Mouse (Mus musculus) neural tube, embryonic 14.5 days (tissue): Measurements from ENCODE around the gene Slc12a5. TPM values are rescaled to one million over a fixed set of nuclear protein-coding genes. Genes with fewer than 3 reads are reported as not detected.
A peak's percentile ranks its signal among the peaks of the same experiment; 100 is the strongest.

Experiments
- ATAC-seq: fragments of 200-750 bp; cut with Nextera tagmentation; 2 replicates; pipeline ENCODE4 v1.8.0; 2017; ENCODE audit warnings: low read depth, mild to moderate bottlenecking, moderate TSS enrichment, moderate library complexity
- H3K27ac ChIP-seq: fragments of 300-500 bp; sonication (generic); 2 replicates; pipeline ENCODE4 v1.5.1; 2014; ENCODE audit warnings: low read depth, mild to moderate bottlenecking, control low read depth, low read length, moderate library complexity, mixed read lengths
- H3K27me3 ChIP-seq: fragments of 300-500 bp; sonication (generic); 2 replicates; pipeline ENCODE4 v1.6.1; 2014; ENCODE audit warnings: low read length; ENCODE audit not compliant: control insufficient read depth, insufficient read depth
- H3K36me3 ChIP-seq: fragments of 300-500 bp; sonication (generic); 2 replicates; pipeline ENCODE4 v1.6.1; 2014; ENCODE audit warnings: low read length, mixed read lengths; ENCODE audit not compliant: control insufficient read depth, insufficient read depth
- H3K4me1 ChIP-seq: fragments of 300-500 bp; sonication (generic); 2 replicates; pipeline ENCODE4 v1.6.1; 2014; ENCODE audit warnings: low read length; ENCODE audit not compliant: control insufficient read depth, insufficient read depth
- H3K4me2 ChIP-seq: fragments of 300-500 bp; sonication (generic); 2 replicates; pipeline ENCODE4 v1.6.1; 2014; ENCODE audit warnings: mild to moderate bottlenecking, low read depth, low read length, control low read depth
- H3K4me3 ChIP-seq: fragments of 300-500 bp; sonication (generic); 2 replicates; pipeline ENCODE4 v1.5.1; 2014; ENCODE audit warnings: low read depth, low read length, control low read depth, mixed read lengths
- H3K9ac ChIP-seq: fragments of 300-500 bp; sonication (generic); replicated peaks from 2 replicates; pipeline ENCODE4 v1.6.1; 2014; ENCODE audit warnings: low read depth, mild to moderate bottlenecking, control low read depth, low read length, mixed read lengths
- H3K9me3 ChIP-seq: fragments of 300-500 bp; sonication (generic); 2 replicates; pipeline ENCODE4 v1.6.1; 2016; ENCODE audit warnings: low read length; ENCODE audit not compliant: control insufficient read depth
- WGBS: fragments of 180-500 bp; shearing (Covaris S2); extraction: QIAGEN DNeasy Blood & Tissue Kit; methylation state at CpG from one replicate; pipeline ENCODE4 v1.1.7; 2014; 5-methylcytosine and 5-hydroxymethylcytosine counted together
- polyA plus RNA-seq: library from polyadenylated mRNA; unstranded; fragments of >200 nt; fragmentation: Nextera tagmentation; extraction: Ambion mirVana; gene quantifications from 2 replicates; pipeline ENCODE4 v1.2.1, GENCODE M21; 2014

Gene Slc12a5
- polyA plus RNA-seq, 1 experiment from 2014 or later: 68.8 TPM

DNA sequence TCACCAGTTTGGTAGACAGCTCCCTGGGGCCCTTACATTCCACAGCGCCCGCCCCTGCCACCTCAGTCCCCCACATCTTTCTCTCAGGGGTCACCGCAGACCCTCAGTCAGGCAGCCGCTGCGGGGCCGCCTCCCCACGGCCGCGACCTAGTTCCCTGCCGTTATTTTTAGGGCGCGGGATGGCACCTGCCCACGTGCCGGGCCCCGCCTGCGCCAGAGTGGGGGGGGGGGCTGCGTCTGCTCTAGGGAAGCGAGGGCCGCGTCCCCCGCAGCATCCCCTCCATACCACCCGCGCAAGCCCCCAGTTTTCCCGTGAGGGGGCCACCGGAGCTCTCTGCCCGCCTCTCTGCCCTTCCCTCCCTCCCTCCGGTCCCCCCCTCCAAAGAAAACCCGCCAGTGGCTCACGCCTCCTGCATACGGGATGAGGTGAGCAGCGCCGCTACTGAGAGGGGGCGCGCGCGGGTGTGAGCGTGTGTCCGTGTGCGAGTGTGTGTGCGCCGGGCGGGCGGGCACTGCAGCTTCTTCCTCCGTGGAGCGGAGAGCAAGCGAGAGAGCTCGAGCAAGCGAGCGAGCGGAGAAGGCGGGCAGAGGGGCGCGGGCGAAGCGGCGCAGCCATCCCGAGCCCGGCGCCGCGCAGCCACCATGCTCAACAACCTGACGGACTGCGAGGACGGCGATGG, 7.3 kb downstream of the Slc12a5 start:
- Histone ChIP-seq H3K9ac (peak overlapping the region; percentile 69), H3K4me3 (peak overlapping the region; percentile 52), H3K36me3 (no peaks in the 10 kb centered on the region), H3K27me3 (peaks cover 21% of the 10 kb centered on the region), H3K4me2 (peak overlapping the region; percentile 72), H3K27ac (peak overlapping the region; percentile 83), H3K9me3 (no peaks in the 10 kb centered on the region), H3K4me1 (peaks cover 41% of the 10 kb centered on the region)
- 1% methylated on average over 55 of the region's 65 CpGs for WGBS
- ATAC-seq: peak; percentile 70

DNA sequence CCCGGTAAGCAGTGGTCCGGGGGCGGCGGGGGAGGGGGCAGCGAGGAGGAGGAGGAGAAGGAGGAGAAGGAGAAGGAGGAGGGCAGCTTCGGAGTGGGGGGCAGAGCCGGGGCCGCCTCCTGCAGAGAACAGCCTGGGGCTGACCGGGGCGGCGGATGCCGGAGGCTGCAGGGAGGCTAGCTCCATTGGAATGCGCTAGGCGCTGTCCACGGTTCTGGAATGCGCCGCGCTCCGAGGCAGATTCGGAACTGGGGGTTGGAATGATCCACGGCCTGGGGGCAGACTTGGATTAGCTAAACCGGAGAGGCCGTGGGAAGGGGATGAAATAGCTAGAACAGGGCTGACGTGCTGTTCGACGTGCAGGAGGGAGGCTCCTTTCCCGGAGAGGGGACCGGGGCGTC, 7.8 kb downstream of the Slc12a5 start:
- peak overlapping the region; percentile 72 for H3K4me2 ChIP-seq
- WGBS: 0% methylated on average over 28 of the region's 29 CpGs
- no peaks in the 10 kb centered on the region for H3K36me3 ChIP-seq
- peak overlapping the region; percentile 69 for H3K9ac ChIP-seq
- H3K4me1 ChIP-seq: peaks cover 41% of the 10 kb centered on the region
- peak overlapping the region; percentile 52 for H3K4me3 ChIP-seq
- peak overlapping the region; percentile 83 for H3K27ac ChIP-seq
- ATAC-seq: peak; percentile 33; the same call in 1 of the 2 replicates
- no peaks in the 10 kb centered on the region for H3K9me3 ChIP-seq
- H3K27me3 ChIP-seq: peaks cover 23% of the 10 kb centered on the region

DNA sequence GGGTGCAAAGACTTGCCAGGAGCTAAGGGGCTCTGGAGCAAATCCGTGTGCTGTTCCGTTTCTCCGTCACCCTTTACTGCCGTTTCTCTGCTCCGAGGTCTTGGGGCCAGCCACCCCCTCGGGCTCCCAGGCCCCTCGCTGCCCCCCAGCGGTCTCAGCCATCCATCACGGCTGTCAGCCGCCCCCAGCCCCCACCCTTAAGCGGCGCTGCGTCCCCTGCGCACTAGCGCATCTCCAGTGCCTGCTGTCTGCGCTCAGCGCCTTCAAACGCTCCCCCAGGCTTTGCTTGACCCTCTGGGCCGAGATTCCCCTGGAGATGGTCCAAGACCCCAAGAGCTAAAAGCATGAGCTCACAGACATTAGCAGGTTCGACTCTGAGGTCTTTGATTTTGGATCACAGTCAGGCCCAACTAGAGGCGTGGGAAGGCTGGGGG, 8.8 kb downstream of the Slc12a5 start:
- peak overlapping the region; percentile 69 for H3K9ac ChIP-seq
- H3K4me3 ChIP-seq: peak overlapping the region; percentile 52
- WGBS: under 1% methylated on average over 21 of the region's 21 CpGs
- H3K36me3 ChIP-seq: no peaks in the 10 kb centered on the region
- peak overlapping the region; percentile 72 for H3K4me2 ChIP-seq
- peaks cover 24% of the 10 kb centered on the region for H3K27me3 ChIP-seq
- H3K4me1 ChIP-seq: peaks cover 35% of the 10 kb centered on the region
- peak overlapping the region; percentile 48 for H3K27ac ChIP-seq
- no peak for ATAC-seq
- no peaks in the 10 kb centered on the region for H3K9me3 ChIP-seq

DNA sequence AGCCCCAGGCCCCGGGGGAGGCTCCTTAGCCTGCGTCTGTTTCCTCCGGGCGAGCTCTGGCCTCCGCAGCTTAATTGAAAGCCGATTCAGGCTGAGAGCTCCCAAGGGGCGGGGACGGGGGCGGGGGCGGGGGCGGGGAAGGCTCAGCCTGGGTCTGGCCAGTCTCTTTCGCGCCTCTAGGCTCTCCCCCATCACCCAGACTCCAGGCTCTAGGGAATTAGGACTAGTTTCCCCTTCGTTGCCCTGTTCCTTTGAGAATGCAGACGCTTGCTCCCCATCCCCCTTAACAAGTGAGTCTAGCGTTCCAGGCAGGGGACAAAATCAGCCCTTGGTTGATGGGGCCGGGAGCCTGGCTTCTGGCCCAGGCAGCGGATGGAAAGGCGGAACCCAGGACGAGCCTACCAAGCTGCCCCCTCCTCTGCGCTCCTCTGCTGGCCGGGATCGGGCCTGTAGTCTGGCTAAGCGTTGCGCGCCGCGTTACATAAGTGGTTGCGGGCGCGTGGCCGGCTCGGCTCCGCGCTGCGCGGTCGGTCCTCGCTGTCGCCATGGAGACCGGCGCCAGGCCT, 10.1 kb downstream of the Slc12a5 start:
- Histone ChIP-seq H3K27ac (no peak overlapping the region), H3K27me3 (peaks cover 24% of the 10 kb centered on the region), H3K9ac (peak overlapping the region; percentile 41), H3K4me1 (peaks cover 24% of the 10 kb centered on the region), H3K4me2 (peak overlapping the region; percentile 72), H3K36me3 (no peaks in the 10 kb centered on the region), H3K9me3 (no peaks in the 10 kb centered on the region), H3K4me3 (peak overlapping the region; percentile 52)
- peak; percentile 28; the same call in 1 of the 2 replicates for ATAC-seq
- WGBS: under 1% methylated on average over 41 of the region's 42 CpGs

DNA sequence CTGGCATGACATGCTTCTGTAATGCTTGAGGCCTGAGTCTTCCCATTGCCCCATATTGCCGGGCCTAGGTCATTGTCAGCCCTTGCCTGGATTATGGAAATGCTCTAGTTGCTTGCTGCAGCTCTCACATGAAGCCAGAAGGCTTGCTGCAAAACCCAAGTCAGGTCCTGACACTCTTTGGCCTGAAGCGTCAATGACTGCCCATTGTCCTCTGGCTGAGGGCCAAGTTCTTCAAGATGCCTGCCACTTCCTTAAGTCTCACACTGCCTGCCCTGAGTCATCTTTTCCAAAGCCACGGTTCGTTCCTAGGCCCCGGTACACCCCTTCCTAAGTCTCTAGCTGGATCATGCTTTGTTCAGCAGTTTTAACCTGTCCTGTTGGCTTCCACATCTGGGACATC, 12.0 kb downstream of the Slc12a5 start:
- Histone ChIP-seq H3K27ac (no peak overlapping the region), H3K9ac (no peak overlapping the region), H3K4me2 (no peak overlapping the region), H3K36me3 (no peaks in the 10 kb centered on the region), H3K4me1 (peaks cover 19% of the 10 kb centered on the region), H3K4me3 (no peak overlapping the region), H3K27me3 (peaks cover 17% of the 10 kb centered on the region; the same call in 1 of the 2 replicates), H3K9me3 (no peaks in the 10 kb centered on the region)
- WGBS: 74% methylated on average over 5 of the region's 5 CpGs
- no peak for ATAC-seq

DNA sequence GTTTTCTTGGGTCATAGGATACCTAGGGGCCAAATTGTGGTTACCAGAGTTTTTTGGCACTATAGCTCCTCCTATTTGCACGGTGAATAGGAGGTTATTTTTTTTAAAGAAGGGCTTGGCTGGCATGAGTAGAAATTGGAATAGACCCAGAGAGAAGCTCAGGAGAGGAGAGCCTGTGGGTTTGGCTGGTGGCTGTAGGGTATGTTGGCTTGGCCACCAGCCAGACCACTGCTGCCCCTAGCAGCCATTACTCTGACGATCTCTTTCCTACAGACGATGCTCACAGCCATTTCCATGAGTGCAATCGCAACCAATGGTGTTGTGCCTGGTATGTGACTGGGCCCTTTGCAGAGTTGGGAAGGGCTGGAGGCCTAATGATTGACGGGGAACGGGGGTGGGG, 15.0 kb downstream of the Slc12a5 start:
- H3K4me2 ChIP-seq: no peak overlapping the region
- ATAC-seq: no peak
- no peaks in the 10 kb centered on the region for H3K36me3 ChIP-seq
- no peak overlapping the region for H3K9ac ChIP-seq
- H3K4me3 ChIP-seq: no peak overlapping the region
- no peak overlapping the region for H3K27ac ChIP-seq
- WGBS: 70% methylated on average over 6 of the region's 6 CpGs
- H3K27me3 ChIP-seq: 0 out of 2 replicates have a peak, but pooled peaks cover 7% of the 10 kb centered on the region
- H3K4me1 ChIP-seq: peaks cover 10% of the 10 kb centered on the region
- H3K9me3 ChIP-seq: no peaks in the 10 kb centered on the region

DNA sequence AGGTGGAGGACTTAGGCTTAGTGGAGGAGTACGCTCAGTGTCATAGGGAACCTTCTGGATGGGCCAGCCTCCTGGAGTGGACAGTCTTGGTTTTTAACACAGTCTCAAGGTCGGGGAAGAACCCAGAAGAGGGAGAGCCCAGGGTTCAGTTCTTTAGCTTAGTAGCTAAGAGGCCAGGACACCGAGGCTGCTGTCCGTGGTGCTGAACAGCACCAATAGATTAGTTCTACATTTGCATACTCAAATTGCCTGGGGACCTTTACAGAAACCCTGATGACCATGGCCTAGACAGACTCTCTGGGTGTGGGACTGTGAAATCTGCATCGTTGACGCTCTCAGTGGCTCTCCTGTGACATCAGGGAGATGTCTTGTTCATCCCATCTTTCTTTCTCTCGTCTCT, 19.1 kb downstream of the Slc12a5 start:
- no peak overlapping the region for H3K4me3 ChIP-seq
- no peaks in the 10 kb centered on the region for H3K27me3 ChIP-seq
- H3K4me1 ChIP-seq: no peaks in the 10 kb centered on the region
- no peak overlapping the region for H3K4me2 ChIP-seq
- WGBS: 20% methylated on average over 7 of the region's 7 CpGs
- no peak overlapping the region for H3K9ac ChIP-seq
- ATAC-seq: no peak
- H3K27ac ChIP-seq: no peak overlapping the region
- H3K36me3 ChIP-seq: no peaks in the 10 kb centered on the region
- H3K9me3 ChIP-seq: no peaks in the 10 kb centered on the region

DNA sequence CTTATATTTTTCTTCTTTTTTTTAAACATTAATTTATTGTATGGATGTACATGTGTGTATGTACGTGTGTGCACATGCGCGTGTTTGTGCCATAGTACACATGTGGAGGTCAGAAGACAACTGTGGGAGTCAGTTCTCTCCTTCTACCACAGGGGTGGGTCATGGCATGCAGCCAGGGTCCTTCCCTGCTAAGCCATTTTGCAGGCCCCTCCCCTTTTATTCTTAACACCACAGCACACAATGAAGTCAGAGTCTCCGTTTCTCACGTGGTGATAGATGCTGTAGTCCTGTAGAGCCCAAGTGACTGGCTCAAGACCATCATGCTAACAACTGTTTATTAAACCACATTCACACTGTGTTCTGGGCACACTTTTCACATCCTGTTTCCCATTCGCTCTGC, 25.4 kb downstream of the Slc12a5 start:
- Histone ChIP-seq H3K4me2 (no peak overlapping the region), H3K9ac (no peak overlapping the region), H3K27ac (no peak overlapping the region), H3K36me3 (no peaks in the 10 kb centered on the region), H3K27me3 (no peaks in the 10 kb centered on the region), H3K4me3 (no peak overlapping the region), H3K4me1 (no peaks in the 10 kb centered on the region), H3K9me3 (no peaks in the 10 kb centered on the region)
- no peak for ATAC-seq
- WGBS: 79% methylated on average over 6 of the region's 6 CpGs

DNA sequence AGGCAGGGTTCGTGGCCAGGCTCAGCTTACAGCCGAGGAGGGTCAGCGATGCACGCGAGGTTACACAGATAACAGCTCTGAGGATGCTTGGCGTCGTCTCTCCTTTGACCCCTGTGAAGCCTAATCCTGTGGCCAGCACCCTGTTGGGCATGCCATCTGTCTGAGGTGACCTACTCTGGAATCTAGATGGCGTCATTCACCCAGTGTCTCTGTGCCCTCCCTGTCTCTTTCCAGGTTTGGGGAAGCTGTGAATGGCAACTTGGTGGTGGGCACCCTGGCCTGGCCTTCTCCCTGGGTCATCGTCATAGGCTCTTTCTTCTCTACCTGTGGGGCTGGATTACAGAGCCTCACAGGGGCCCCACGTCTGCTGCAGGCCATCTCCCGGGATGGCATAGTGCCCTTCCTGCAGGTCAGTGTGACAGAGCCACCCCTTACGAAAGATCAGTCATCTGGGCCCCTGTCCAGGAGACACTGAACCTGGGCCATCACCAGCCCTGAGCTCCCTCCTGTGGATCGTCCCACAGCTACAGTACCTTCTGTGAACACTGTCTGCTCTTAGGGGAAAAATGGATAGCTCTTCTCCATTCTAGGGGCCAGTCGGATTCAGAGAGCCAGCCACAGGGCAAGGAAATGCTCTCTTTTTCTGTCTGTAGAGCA, 25.9 kb downstream of the Slc12a5 start:
- H3K27ac ChIP-seq: no peak overlapping the region
- H3K9me3 ChIP-seq: no peaks in the 10 kb centered on the region
- no peaks in the 10 kb centered on the region for H3K4me1 ChIP-seq
- H3K4me3 ChIP-seq: no peak overlapping the region
- no peak overlapping the region for H3K4me2 ChIP-seq
- H3K36me3 ChIP-seq: no peaks in the 10 kb centered on the region
- H3K9ac ChIP-seq: no peak overlapping the region
- ATAC-seq: no peak
- 80% methylated on average over 14 of the region's 14 CpGs for WGBS
- no peaks in the 10 kb centered on the region for H3K27me3 ChIP-seq
